Mouse (Mus musculus): ENCODE results near the gene Ddx31. TPM values are rescaled to one million over a fixed set of nuclear protein-coding genes. Genes with fewer than 3 reads are reported as not detected.

Ddx31 gene
- polyA plus RNA-seq (2014; fragmentation: Nextera tagmentation; extraction: Ambion mirVana): 15.6 and 16.5 TPM in 2 replicates

DNA sequence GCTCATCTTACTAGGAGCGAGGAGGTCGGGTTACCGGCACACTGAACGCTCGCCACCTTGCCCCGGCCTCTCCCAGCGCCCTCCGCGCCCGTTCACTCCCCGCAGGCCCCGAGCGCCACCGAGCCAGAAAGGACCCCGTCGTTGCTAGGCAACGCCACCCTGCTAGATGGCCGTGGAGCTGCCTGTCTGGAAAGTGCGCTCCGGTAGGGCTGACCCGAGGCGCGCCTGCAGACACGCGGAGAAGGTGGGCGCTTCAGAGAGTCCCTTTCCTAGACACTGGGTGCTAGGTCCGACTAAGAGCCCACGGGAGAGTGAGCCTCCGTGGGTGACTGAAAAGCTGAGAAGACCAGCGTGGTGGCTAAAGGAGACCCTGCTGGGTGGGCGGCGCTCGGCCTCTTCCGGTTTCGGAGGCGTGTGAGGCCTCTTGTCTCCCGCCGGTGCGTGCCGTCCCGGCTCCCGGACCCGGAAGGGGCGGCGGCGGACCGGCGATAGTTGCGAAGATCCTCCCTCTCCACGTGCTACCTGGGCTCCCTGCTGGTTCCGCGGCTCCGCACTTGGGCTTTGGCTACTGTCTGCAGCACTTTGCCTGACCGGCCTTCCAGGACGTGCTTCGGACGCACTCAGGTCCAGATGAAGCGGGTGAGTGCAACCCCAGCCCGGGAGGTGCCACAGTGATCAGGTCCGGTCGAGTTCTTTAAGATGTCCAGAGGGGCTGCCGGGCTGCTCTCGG lies at the start of gene Ddx31, which contains the start of gene Gtf3c4:
Gene Ddx31 (plus strand): TSS at position 185 of the 730 bp plus-strand sequence.
Gene Gtf3c4 (minus strand): TSS at position 139 of the 730 bp plus-strand sequence.
- WGBS: under 1% methylated on average over 63 of the region's 63 CpGs

DNA sequence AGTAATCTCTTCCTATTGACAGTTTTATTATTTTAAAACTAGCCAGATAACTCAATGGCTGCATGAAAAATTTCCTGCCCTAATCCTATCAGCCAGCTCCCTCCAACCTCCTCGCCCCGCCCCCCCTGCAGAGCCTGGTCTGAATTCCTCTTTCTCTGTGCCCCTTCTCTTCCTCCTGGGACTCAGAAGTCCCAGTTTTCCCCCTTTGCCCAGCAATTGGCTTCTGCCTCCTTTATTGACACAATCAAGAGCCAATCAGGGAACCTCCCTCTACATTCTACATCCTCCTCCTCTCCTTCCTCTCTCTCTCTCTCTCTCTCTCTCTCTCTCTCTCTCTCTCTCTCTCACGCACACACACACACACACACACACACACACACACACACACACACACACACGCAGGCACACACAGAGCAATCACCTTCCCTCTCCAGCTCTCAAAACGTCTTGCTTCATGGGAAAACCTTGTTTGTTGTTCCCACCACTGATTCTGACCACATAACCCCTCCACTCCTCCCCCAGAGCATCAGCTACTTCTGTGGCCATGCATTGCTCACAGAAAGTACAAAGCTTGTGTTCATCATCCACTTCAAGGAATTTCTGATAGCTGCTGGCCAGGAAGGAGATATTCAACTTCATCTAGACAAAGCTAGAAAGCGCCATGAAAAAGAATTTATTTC lies 47.1 kb upstream of the Ddx31 start:
- Histone ChIP-seq H3K4me2 (peak overlapping the region; percentile 50), H3K27ac (ENCODE audit: low read depth) (no peak overlapping the region; the same call in 1 of the 2 replicates), H3K9ac (no peak overlapping the region), H3K9me3 (ENCODE audit: low read depth, low read length) (no peaks in the 10 kb centered on the region), H3K27me3 (ENCODE audit: insufficient read depth, low read length) (no peaks in the 10 kb centered on the region), H3K4me3 (ENCODE audit: low read depth, low read length) (no peak overlapping the region), H3K36me3 (ENCODE audit: insufficient read depth) (no peaks in the 10 kb centered on the region), H3K4me1 (ENCODE audit: insufficient read depth) (peaks cover 3% of the 10 kb centered on the region)
- peak; percentile 94 for DNase-seq
- no peak for TF ChIP-seq CTCF (IDR thresholded peaks at IDR 0.05; ENCODE audit: low read depth)
- WGBS: 20% methylated on average over 5 of the region's 6 CpGs
- ATAC-seq (ENCODE audit: insufficient read depth): peak; percentile 92

More for the DNA sequence above, at the start of gene Ddx31, which contains the start of gene Gtf3c4:
- Histone ChIP-seq H3K4me1 (ENCODE audit: insufficient read depth) (peaks cover 12% of the 10 kb centered on the region), H3K27me3 (ENCODE audit: insufficient read depth, low read length) (no peaks in the 10 kb centered on the region), H3K9me3 (ENCODE audit: low read depth, low read length) (no peaks in the 10 kb centered on the region), H3K4me3 (ENCODE audit: low read depth, low read length) (peak within 1 kb of the TSS; percentile 97), H3K27ac (ENCODE audit: low read depth) (peak within 1 kb of the TSS; percentile 78), H3K4me2 (peak within 1 kb of the TSS; percentile 90), H3K9ac (peak within 1 kb of the TSS; percentile 92), H3K36me3 (ENCODE audit: insufficient read depth) (peaks cover 8% of the 10 kb centered on the region)
- ATAC-seq (ENCODE audit: insufficient read depth): peak; percentile 96
- no peak for TF ChIP-seq CTCF (IDR thresholded peaks at IDR 0.05; ENCODE audit: low read depth)
- peak; percentile 97 for DNase-seq

DNA sequence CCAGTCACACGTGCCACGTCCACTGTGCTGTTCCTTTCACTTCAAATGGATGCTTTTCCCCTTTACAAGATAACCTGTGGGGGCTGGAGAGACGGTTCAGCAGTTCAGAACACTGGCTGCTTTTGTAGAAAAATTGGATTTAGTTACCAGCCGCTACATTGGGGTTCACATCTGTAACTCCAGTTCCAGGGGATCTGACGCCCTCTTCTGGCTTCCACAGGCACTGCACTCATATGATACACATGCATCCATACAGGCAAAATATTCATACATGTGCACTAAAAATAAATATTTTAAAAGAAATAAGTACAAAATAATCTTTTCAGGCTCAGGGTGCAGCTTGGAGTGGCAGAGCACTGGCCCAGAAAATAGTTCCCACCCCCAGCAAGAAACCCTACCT lies 45.6 kb upstream of the Ddx31 start:
- no peaks in the 10 kb centered on the region for H3K9me3 ChIP-seq (ENCODE audit: low read depth, low read length)
- H3K27me3 ChIP-seq (ENCODE audit: insufficient read depth, low read length): no peaks in the 10 kb centered on the region
- H3K36me3 ChIP-seq (ENCODE audit: insufficient read depth): no peaks in the 10 kb centered on the region

DNA sequence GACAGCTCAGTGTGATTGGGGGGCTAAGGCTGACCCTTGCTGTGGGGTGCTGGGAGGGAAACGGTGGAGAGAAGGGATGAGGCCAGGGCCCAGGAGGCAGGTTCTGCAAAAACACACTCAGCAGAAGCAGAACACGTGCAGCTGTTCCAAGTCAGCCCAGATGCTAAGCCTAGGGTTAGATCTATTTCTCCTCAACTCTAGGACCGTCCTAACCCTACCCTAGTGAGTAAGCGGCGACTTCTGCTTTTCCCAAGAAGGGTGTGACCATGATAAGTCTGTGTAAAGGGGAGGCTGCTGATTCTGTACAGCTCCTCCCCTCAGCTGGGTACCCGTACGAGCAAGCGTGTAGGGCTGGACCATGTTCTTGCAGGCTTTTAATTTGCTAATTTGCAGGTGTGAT lies 43.9 kb upstream of the Ddx31 start:
- ATAC-seq (ENCODE audit: insufficient read depth) (no peak; the same call in 1 of the 2 replicates), DNase-seq (no peak)
- Histone ChIP-seq H3K4me1 (ENCODE audit: insufficient read depth) (peaks cover 7% of the 10 kb centered on the region), H3K36me3 (ENCODE audit: insufficient read depth) (no peaks in the 10 kb centered on the region), H3K27me3 (ENCODE audit: insufficient read depth, low read length) (no peaks in the 10 kb centered on the region), H3K9ac (no peak overlapping the region), H3K9me3 (ENCODE audit: low read depth, low read length) (no peaks in the 10 kb centered on the region), H3K27ac (ENCODE audit: low read depth) (no peak overlapping the region), H3K4me2 (no peak overlapping the region), H3K4me3 (ENCODE audit: low read depth, low read length) (no peak overlapping the region)
- WGBS: 56% methylated on average over 8 of the region's 8 CpGs
- TF ChIP-seq CTCF (IDR thresholded peaks at IDR 0.05; ENCODE audit: low read depth): no peak

More for the DNA sequence above, 45.6 kb upstream of the Ddx31 start:
- H3K4me3 ChIP-seq (ENCODE audit: low read depth, low read length): no peak overlapping the region
- H3K9ac ChIP-seq: no peak overlapping the region
- no peak overlapping the region for H3K4me2 ChIP-seq
- peaks cover 5% of the 10 kb centered on the region for H3K4me1 ChIP-seq (ENCODE audit: insufficient read depth)
- peak; percentile 25; the same call in 1 of the 2 replicates for TF ChIP-seq CTCF (IDR thresholded peaks at IDR 0.05; ENCODE audit: low read depth)
- no peak for DNase-seq
- 68% methylated on average over 5 of the region's 5 CpGs for WGBS
- ATAC-seq (ENCODE audit: insufficient read depth): no peak
- H3K27ac ChIP-seq (ENCODE audit: low read depth): no peak overlapping the region

DNA sequence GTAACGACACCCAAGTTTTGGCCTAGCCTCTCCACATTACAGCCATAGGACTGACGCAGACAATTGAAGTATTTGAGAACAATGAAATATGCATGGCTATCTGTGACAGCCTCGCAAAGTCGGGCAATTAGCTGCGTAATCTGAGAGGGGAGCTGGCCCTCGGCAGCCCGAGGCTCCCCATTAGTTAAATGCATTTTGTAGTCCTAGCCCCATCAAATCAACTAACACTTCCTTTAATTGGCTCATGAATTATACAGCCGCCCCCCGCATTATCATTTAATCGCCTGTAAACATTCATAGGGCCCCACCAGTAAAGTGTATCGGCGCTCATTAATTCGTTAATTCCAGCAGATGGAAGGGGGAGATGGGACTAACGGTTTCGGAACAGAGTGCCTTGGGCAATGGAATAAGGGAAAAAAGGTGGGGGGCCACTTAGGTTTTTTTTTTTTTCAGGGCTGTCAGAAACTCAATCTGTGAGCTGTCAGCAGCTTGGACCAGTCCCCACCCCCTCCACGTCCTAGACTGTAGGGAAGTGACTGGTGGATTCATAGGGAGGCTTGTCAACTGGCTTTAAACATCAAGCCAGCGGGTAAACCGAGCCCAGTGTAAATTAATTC lies 42.6 kb upstream of the Ddx31 start:
- peaks cover 7% of the 10 kb centered on the region for H3K4me1 ChIP-seq (ENCODE audit: insufficient read depth)
- H3K27ac ChIP-seq (ENCODE audit: low read depth): peak overlapping the region; percentile 1; the same call in 1 of the 2 replicates
- DNase-seq (peak; percentile 48), ATAC-seq (ENCODE audit: insufficient read depth) (no peak)
- no peaks in the 10 kb centered on the region for H3K36me3 ChIP-seq (ENCODE audit: insufficient read depth)
- no peak overlapping the region for H3K4me3 ChIP-seq (ENCODE audit: low read depth, low read length)
- no peak overlapping the region; the same call in 1 of the 2 replicates for H3K9ac ChIP-seq
- WGBS: 35% methylated on average over 18 of the region's 18 CpGs
- H3K27me3 ChIP-seq (ENCODE audit: insufficient read depth, low read length): no peaks in the 10 kb centered on the region
- no peaks in the 10 kb centered on the region for H3K9me3 ChIP-seq (ENCODE audit: low read depth, low read length)
- H3K4me2 ChIP-seq: peak overlapping the region; percentile 24; the same call in 1 of the 2 replicates
- no peak for TF ChIP-seq CTCF (IDR thresholded peaks at IDR 0.05; ENCODE audit: low read depth)

DNA sequence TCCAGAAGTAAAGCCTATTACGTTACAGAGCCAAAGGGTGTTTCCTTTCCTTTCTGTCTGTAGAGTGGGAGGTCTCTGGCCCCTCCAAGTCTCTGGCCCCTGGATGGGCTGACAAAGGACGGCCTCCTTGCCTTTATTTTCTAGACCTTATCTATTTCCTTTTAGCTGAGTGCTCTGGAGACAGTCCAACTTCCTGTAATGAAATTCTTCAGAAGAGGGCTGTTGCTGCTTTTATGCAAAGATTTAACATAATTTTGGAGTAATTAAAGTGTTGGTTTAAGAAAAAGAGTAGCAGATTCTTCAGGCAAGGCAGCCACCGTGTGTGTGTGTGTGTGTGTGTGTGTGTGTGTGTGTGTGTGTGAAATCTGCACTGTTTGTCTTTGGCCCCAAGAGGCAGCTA lies 41.8 kb upstream of the Ddx31 start:
- no peak overlapping the region for H3K4me3 ChIP-seq (ENCODE audit: low read depth, low read length)
- no peak for TF ChIP-seq CTCF (IDR thresholded peaks at IDR 0.05; ENCODE audit: low read depth)
- no peaks in the 10 kb centered on the region for H3K36me3 ChIP-seq (ENCODE audit: insufficient read depth)
- 17% methylated on average over 3 of the region's 3 CpGs for WGBS
- no peak overlapping the region for H3K9ac ChIP-seq
- no peaks in the 10 kb centered on the region for H3K27me3 ChIP-seq (ENCODE audit: insufficient read depth, low read length)
- DNase-seq (peak; percentile 78), ATAC-seq (ENCODE audit: insufficient read depth) (peak; percentile 47; the same call in 1 of the 2 replicates)
- no peak overlapping the region for H3K4me2 ChIP-seq
- H3K27ac ChIP-seq (ENCODE audit: low read depth): no peak overlapping the region
- peaks cover 7% of the 10 kb centered on the region; the same call in 1 of the 2 replicates for H3K4me1 ChIP-seq (ENCODE audit: insufficient read depth)
- no peaks in the 10 kb centered on the region for H3K9me3 ChIP-seq (ENCODE audit: low read depth, low read length)

Data from lung, embryonic 14.5 days (tissue).